In the genomic region with DNA sequence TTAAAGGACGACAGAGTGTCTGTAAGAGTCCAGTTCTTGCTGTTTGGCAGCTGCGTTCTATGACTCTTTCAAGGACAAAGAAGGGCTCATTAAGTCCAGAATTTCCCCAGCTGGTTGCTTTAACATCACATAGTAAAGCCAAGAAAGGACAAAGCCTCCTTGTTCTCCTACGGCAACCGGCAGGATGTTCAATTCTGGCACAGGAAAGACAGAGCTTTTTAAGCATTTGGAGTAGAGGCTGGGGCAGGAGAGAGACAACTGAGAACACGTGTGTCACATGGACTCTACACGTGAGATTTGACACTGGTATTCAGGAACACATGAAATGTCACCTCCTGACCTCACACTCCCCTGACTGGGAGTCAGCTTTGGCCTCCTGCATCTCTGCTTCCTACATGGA, we compare ENCODE assay signal across 8 mouse cellular contexts.
DNase-seq lines count a peak whose midpoint lies in the region; ATAC-seq lines count a peak whose summit lies in the region.

No protein-coding gene starts in this region.

- ATAC-seq in heart, embryonic 12.5 days (ENCODE audit: insufficient number of reproducible peaks, low FRiP score), result no peak
- ATAC-seq in forebrain, embryonic 12.5 days (ENCODE audit: low FRiP score), result peak; percentile 27; the same call in 1 of the 2 replicates
- ATAC-seq in intestine, embryonic 16.5 days, result no peak

- H3K4me2 ChIP-seq in heart, embryonic 12.5 days, result no peak overlapping the region
- no peak overlapping the region for H3K4me2 ChIP-seq in forebrain, embryonic 12.5 days
- H3K4me2 ChIP-seq in intestine, embryonic 16.5 days (ENCODE audit: low read depth, low read length), result no peak overlapping the region

- DNase-seq in heart, adult 18-20 months, result peak; percentile 10 to 34
- DNase-seq in NIH3T3 (ENCODE audit: low read depth), result peak; percentile 5
- DNase-seq in kidney, postnatal 36 days, result peak; percentile 39 to 55
- DNase-seq in spleen, postnatal 4 days (ENCODE audit: low spot score in 2 of 2), result no peak
- DNase-seq in yolk sac, embryonic 10.5 days (ENCODE audit: low spot score), result no peak

- no peak overlapping the region for H3K27ac ChIP-seq in heart, embryonic 12.5 days (ENCODE audit: poor library complexity, severe bottlenecking)
- no peak overlapping the region for H3K27ac ChIP-seq in forebrain, embryonic 12.5 days
- H3K27ac ChIP-seq in intestine, embryonic 16.5 days (ENCODE audit: low read length), result no peak overlapping the region

- no peaks in the 10 kb centered on the region for H3K27me3 ChIP-seq in heart, embryonic 12.5 days (replicated peaks)
- H3K27me3 ChIP-seq in forebrain, embryonic 12.5 days, result no peaks in the 10 kb centered on the region
- H3K27me3 ChIP-seq in intestine, embryonic 16.5 days (replicated peaks; ENCODE audit: control insufficient read depth, insufficient read depth, low read length), result no peaks in the 10 kb centered on the region

- no peak overlapping the region for H3K4me3 ChIP-seq in heart, embryonic 12.5 days
- H3K4me3 ChIP-seq in forebrain, embryonic 12.5 days (replicated peaks), result no peak overlapping the region
- no peak overlapping the region for H3K4me3 ChIP-seq in intestine, embryonic 16.5 days (ENCODE audit: low read length)

- H3K9me3 ChIP-seq in heart, embryonic 12.5 days (replicated peaks), result no peaks in the 10 kb centered on the region
- H3K9me3 ChIP-seq in forebrain, embryonic 12.5 days, result no peaks in the 10 kb centered on the region
- no peaks in the 10 kb centered on the region for H3K9me3 ChIP-seq in intestine, embryonic 16.5 days (ENCODE audit: control insufficient read depth, low read length)

- no peaks in the 10 kb centered on the region for H3K4me1 ChIP-seq in heart, embryonic 12.5 days (replicated peaks)
- 0 out of 2 replicates have a peak, but pooled peaks cover 3% of the 10 kb centered on the region for H3K4me1 ChIP-seq in forebrain, embryonic 12.5 days
- H3K4me1 ChIP-seq in intestine, embryonic 16.5 days (ENCODE audit: control insufficient read depth, insufficient read depth, low read length), result no peaks in the 10 kb centered on the region

- 55% methylated on average over 6 of the region's 6 CpGs for WGBS in heart, embryonic 12.5 days
- 20% methylated on average over 6 of the region's 6 CpGs for WGBS in forebrain, embryonic 12.5 days
- WGBS in intestine, embryonic 16.5 days, result 57% methylated on average over 6 of the region's 6 CpGs

- no peaks in the 10 kb centered on the region for H3K36me3 ChIP-seq in heart, embryonic 12.5 days
- no peaks in the 10 kb centered on the region for H3K36me3 ChIP-seq in forebrain, embryonic 12.5 days (replicated peaks)
- H3K36me3 ChIP-seq in intestine, embryonic 16.5 days (ENCODE audit: control insufficient read depth, insufficient read depth, low read length), result no peaks in the 10 kb centered on the region

- H3K9ac ChIP-seq in heart, embryonic 12.5 days, result no peak overlapping the region
- no peak overlapping the region for H3K9ac ChIP-seq in forebrain, embryonic 12.5 days
- no peak overlapping the region for H3K9ac ChIP-seq in intestine, embryonic 16.5 days (ENCODE audit: low read depth, low read length)

Comparison
In these comparisons a context has a peak if more than half of its experiments do, and no peak if none do; other contexts are left out.
1. DNase-seq: peak in heart, adult 18-20 months (2 of 2), NIH3T3 (single experiment) and kidney, postnatal 36 days (2 of 2); none in spleen, postnatal 4 days (0 of 2) and yolk sac, embryonic 10.5 days (single experiment).